Mouse (Mus musculus) small intestine, adult 2 months (tissue): ENCODE measurements around the gene Hsf2bp.

ENCODE experiments used
- CTCF ChIP-seq: fragments of 200-500 bp; IDR thresholded peaks from 2 replicates; pipeline ENCODE4 v1.5.1; 2012; ENCODE audit warnings: low read depth, mild to moderate bottlenecking, control low read depth, inconsistent platforms, low read length, moderate library complexity, mixed read lengths; ENCODE audit not compliant: insufficient replicate concordance, insufficient read length; ENCODE audit errors: extremely low read depth
- POLR2A ChIP-seq: fragments of 200-500 bp; IDR thresholded peaks from 2 replicates; pipeline ENCODE4 v1.6.1; 2012; ENCODE audit warnings: low read depth, mild to moderate bottlenecking, control low read depth, inconsistent platforms, low read length, moderate library complexity

GRCm38 (mm10) chr17:31946436-31946835 lies 89.7 kb downstream of the Hsf2bp start:
- TF ChIP-seq CTCF (no peak), POLR2A (no peak)
